Mouse (Mus musculus) heart, adult 11 months (tissue): ENCODE measurements around the gene Chat.
A peak's percentile ranks its signal among the peaks of the same experiment; 100 is the strongest.

Source experiments
- DNase-seq: peaks from one replicate; pipeline ENCODE4 v3.0.0; 2022

Gene Chat

DNA sequence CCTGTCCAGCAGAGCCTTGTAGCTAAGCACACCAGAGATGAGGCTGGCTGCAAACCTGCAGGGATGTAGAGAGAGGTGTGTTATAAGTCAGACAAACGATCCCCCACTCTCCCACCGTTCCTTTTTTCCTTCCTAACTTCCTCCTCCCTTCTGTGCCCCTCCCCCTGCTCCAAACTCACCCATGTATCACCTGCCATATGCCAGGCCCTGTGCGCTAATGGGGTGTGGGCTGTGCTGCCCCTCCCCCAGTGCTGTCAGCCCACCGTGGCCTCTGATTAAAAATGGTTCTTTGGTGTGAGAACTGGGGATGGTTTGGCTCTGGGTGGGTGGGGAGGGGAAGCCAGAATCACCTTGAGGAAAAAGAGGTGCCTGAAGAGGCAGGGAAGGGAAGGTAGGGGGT, 13.2 kb downstream of the Chat start:
- DNase-seq: peak; percentile 78

DNA sequence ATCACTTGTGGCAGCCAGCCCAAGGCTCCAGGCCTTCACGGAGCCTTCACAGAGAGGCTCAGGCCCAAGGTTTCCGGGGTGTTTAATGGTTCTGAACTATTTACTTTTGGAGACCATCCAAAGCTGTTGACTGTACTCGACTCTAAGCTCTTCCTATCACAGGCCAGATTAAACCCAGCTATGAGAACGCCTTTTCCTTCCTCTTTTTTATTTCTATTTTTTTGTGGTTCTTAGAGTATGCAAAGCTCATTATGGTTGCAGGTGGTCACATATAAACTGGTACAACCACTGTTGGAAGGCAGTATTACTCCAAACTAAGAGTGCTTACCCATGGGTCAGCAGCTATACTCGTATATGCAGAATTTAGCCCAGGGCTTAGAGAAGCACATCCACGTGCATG, 18.8 kb downstream of the Chat start:
- DNase-seq: peak; percentile 8

DNA sequence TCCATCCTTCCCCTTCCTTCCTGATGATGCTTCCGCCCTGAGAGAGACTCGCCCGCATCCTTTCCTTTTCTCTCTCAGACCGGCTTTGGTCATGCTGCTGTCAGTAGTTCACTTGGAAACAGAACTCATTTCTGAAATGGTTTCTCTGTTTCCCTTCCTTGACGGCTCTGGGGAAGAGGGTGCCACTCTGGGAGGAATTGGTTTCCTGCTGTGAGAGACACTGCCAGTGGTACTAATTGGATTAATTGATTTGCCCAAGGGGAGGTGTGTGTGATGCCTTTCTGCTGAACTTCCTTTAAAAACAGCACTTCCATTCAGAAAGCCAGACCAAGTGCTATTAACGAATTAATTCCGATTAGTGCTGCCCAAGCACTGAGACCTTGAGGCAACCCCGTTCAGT, 22.3 kb downstream of the Chat start:
- peak; percentile 21 for DNase-seq

DNA sequence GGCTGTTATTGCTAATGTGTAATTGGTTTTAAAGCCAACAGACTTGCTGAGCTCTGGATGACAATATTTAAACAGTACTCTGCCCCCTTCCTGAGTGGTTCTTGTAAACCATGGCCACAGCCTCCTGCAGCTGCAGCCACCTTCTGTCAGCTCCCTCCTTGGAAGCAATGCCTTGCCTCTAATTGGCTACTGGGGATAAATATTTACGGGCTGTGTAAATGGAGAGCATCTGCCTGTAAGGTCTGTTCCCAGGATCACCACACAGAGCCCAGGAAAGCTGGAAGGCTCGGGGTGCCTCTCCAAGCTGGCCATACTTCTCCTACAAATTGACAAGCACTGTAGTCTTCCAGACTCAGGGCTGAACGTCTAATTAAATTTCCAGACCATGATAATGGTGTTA, 26.0 kb downstream of the Chat start:
- peak; percentile 66 for DNase-seq

DNA sequence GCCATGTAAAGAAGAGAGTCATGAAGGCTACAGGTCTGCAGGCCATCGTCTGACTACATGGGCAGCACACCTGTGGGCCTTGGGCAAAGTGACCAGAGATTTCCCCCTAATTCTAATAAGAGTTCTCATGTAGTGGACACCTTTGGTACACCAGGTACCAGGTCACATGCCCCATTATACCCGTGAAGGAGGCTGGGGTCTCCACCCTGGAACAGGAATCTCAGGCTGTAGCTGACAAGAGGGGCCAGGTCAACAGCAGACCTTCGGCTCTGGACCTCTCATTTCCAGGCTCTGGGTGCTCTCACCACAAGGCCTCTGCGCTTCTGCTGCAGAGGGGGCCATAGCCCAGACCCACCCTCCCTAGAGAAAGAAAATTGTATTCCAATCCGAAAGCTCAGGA, 26.5 kb downstream of the Chat start:
- peak; percentile 48 for DNase-seq

DNA sequence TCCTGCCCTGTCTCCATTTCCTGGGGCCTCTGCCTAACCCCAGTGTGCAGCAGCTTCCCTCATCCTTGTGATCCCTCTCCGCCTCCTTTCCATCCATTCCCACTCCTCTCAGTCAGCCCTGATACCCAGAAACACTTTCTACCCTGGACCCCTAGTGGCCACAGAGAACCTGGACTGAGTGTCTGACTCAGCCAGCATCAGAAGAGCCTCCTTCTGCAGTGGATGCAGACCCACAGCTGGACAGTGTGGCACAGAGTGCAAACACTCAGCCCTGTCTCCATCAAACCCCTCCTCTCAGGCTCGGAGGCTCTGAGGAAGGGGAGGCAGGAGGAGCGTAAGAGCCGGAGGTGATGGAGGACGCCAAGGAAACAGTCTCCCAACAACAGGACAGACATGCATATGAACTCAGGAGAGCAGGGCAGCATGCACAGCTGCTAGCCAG, 28.4 kb downstream of the Chat start:
- DNase-seq: peak; percentile 25

DNA sequence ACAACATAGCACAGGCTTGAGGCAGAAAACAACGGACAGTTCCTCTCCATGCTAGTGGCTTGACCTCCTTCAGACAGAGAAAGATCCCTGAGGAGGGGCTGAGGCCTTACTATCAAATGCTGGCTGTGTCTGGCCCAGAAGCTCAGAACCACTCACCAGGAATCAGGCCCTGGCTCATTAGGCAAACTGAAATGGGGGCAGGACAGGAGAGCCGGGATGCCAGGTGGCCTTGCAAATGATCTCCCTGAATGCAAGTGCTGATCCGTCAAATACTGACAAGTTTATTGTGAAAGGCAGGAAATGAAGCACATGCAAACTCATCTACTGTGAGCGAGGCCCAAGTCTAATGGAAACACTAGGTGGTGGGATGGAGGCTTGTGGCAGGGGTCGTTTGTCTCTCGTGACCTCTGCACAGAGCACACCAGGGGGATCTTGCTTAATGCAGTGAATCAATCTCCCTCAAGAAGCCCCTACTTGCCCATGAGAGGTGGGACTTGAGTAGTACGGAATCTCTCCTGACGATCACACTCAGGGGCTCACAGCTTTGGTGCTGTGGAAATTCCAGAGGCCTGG, 36.7 kb downstream of the Chat start:
- peak; percentile 71 for DNase-seq

DNA sequence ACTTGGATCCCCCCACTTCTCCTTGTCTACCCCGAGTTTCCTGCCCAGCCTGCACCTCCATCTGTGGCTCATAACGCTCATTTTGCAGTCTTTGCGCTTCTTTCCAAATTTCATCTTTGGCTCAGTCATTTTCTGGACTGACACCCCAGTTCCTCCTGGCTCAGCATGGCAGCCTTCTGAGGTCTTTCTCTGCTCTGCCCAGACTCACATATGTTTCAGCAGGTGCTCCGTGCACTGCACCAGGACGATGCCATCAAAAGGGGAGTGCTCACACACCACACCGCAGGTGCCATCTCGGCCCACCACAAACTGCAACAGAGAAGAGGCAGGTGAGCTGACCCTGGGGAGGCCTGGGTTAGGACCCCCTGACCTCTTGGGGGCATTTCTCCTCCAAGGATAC, 41.8 kb downstream of the Chat start:
- DNase-seq: peak; percentile 74

DNA sequence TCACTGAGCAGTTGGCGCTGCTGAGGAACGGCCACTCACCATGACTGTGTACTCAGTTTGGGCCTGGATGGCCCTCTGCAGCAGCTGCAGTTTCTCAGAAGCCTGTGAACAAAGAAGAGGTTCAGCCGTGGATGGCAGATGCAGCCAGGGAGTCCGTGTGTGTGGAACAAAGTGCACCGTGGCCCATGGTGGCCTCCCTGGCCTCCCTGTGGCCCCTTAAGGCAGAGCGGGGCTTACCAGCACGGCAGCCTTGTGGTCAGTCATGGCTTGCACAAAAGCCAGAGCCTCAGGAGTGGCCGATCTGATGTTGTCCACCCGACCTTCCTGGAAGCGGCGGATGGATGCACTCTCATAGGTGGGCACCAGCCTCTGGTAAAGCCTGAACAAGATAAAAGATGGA, 47.0 kb downstream of the Chat start:
- DNase-seq: peak; percentile 59

DNA sequence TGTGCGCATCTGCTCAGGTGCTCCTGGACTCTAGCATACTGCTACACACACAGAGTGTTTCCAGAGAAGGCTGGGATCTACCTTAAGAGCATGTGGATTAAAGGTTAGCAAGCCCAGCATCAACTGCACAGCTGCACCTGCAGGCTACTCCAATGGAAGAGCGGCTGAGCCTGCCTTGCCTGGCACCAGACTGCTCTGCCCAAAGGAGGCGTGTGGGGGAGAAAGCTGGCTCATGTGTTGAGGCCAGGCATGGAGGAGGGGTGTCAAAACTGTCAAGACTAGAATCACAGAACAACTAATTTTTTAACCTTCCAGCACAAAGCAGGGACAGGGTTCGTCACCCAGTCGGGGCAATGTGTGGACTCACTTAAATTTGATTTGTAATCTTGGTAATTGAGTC, 53.7 kb downstream of the Chat start:
- DNase-seq: peak; percentile 66

DNA sequence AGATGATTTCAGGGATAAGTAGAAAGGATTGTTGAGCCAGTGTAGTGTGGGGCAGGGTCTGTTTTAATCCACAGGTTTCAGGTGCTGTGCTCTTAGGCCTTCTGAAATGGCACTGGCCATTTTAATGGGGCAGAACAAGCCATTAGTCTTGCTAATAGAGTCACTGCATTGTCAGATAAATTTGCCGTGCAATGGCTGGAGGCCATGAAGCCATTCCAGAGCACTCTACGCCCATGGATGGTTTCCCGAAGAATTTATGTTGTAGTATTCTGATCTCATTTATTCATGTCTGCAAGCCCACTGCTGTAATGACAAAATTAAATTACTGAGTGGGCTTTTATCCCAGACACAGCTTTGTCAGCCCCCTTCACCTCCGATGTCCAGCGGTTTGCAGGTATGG, 55.7 kb downstream of the Chat start:
- peak; percentile 34 for DNase-seq

DNA sequence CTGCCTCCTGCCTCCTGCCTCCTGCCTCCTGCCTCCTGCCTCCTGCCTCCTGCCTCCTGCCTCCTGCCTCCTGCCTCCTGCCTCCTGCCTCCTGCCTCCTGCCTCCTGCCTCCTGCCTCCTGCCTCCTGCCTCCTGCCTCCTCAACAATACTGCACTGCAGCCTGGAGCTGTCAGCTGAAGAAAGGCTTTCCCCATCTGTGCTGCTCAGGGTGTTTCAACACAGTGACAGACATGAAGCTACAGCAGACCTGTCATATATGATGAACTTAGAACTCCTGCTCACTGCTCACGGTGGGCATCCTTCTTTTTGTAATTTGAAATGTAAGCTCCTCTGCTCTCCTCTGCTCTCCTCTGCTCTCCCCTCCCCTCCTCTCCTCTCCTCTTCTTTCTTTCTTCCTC, 60.4 kb downstream of the Chat start:
- DNase-seq: peak; percentile 39

DNA sequence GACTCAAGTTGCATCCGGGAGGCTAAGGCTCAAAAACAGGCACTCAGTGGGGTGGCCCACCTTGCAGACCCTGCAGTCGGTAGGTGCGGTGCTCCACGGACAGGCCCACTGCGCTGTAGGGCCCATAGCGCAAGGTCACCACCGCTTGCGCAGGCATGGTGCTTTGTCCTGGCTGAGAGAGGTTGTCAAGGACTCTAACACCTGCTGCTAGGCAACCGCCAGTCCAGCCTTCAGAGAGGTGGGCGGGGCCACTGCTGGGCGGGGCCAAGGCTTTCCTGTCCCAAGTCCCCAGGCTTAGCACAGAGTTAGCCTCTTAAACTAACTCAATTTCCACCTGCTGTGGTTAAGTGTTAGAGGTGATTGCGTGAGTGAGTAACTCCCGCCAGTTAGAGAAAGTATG, 77.6 kb downstream of the Chat start, which contains the start of gene 1700024G13Rik:
TSS of gene 1700024G13Rik (minus strand) at position 196 of the 400 bp plus-strand sequence.
- DNase-seq: peak; percentile 91

DNA sequence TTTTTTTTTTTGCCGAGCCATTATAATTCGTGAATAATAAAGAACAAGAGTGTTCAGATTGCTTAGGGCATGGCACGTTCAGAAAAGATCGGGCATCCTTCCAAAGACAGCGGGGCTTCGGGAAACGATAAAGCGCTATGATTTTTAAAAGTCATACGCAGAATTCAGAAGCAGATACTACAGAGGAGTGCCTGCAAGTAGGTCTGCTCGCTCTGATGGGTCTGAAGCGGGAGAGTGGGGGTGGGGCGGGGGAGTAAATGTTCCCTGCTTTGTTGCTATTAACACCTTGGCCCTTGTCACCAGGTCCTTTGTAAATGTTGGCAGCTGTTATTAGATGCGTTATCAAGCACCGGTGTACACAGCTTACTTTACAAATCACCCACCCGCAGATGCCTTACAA, 84.2 kb downstream of the Chat start:
- DNase-seq: peak; percentile 70

DNA sequence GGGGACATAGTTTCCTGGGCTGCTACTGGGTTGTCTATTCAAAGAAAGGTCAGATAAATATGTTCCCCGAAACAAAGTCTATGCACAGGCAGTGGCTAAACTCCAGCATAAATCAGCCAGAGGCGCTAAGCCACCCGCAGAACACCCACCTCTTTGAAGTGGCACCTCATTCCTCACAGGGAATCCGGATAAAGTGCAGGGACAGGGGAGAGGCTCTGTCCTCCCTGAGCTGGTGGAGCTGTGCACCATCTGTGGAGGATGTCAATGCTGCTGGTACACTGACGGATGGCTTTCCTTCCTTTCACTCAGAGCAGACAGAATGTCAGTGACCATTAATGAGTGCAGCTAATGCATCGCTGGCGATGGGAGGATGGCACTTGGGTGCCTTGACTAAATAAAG, 84.7 kb downstream of the Chat start:
- DNase-seq: peak; percentile 79

DNA sequence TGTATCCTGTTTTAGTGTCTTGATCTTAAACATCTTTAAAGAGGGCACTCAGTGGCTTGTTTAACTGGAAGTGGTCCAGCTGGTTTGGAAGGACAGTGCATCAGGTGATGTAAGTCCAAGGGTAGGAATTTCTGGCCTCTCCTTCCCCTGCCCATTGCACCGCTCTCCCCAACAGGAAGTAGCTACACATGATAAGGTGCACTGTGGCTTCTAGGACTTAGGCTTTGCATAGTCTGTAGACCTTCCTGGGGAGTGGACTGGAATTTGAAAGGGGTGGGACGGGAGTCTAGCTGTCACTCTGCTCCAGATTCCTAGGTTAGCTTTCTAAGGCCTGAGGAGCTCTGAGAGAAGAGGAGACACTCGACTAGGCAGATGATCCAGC, 85.7 kb downstream of the Chat start:
- DNase-seq: no peak

DNA sequence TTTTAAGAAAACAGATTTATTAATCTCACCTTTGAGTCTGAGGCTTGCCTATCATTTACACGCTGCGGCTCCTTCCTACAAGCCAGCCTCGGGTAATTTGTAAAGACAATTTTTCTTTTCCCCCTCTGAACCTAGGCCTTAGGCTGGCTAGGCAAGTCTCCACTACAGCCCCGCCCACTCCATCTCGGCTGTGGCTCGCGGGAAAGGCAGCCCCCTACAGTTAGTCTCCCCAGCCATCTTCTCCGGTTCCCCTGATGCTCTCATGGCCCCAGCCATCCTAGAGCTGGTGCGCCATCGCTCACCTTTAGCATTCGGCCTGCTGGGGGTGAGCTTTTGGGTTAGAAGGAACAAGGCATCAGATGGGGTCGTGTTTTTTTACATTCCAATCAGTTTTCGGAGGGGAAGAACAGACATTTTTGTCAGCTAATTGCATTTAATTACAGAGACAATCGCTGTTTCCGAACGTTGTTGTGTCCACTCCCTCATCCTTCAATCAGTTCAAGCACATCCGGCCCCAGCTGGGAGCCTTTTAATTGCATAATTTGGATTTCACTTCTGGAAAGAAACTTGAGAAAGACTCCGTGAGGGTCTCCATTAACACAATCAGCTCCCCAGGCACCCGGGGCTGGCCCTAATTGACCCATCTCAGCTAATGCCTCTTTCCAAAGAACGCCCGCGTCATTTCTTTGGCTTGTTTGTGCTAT, 86.2 kb downstream of the Chat start:
- DNase-seq: peak; percentile 77

DNA sequence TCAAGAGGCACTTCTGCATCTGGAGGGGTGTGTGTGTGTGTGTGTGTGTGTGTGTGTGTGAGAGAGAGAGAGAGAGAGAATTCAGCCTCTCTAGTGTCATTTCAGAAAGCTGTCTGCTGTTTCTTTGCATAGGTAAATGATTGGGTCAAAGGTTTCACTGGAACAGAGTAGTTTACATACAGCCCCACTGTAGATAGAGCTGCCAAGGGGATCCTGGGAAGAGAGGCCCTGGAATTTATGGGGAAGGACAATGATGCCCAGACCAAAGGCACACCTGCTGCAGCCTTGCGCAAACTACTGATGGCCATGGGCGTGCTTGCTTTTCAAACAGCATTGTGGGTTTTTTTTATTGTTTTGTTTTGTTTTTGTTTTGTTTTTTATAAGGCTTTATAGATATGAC, 93.3 kb downstream of the Chat start:
- no peak for DNase-seq

DNA sequence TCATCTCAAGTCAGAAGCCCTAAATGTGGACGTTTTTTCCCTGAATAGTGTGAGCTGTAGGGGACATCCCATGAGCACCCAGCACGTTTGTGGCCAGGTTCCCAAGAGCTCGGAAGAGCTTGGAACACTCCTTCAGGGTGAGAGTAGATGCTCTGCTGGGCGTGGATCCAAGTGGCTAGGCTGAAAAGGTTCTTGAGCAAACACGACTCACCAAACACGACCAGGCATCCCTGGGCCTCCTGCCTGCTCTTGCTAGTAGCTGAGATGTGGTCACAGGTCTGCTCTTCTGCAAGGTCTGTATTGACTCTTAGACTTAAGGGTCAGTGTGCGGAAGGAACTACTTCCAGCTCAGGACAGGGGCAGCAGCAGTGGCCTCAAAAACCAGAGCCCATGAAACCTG, 96.0 kb downstream of the Chat start:
- no peak for DNase-seq

DNA sequence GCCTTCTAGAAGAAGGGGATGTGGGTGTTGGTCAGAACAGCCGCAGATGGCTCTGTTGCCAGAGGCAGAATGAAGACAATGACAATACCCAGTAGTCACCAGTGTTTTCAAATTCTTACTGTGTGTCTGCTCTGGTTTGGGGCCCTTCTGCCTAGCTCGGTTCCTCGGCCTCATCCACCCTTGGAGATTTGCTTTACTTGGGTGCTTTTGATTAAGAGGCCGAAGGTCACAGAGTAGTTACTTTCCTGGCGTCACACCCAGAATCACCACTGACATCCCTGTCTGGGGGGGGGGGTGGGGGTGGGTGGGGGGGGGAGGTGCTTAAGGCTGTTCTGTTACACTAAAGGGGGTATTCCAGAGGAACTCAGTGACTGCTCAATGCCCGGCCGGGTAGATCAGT, 101.4 kb downstream of the Chat start:
- no peak for DNase-seq
